Mouse (Mus musculus) spleen, postnatal 0 days (tissue): Measurements from ENCODE around the gene Tgfb1i1. TPM values are rescaled to one million over a fixed set of nuclear protein-coding genes. Genes with fewer than 3 reads are reported as not detected.

Experiments used
- polyA plus RNA-seq: library from polyadenylated mRNA; unstranded; fragments of >200 nt; fragmentation: Nextera tagmentation; extraction: Ambion mirVana; gene quantifications from 2 replicates; pipeline ENCODE4 v1.2.1, GENCODE M21; 2015

Tgfb1i1 gene
- 32.3 and 33.7 TPM in 2 replicates for polyA plus RNA-seq

GRCm38 (mm10) chr7:128246496-128247391, at the start of gene Tgfb1i1:
Gene Tgfb1i1, plus strand, starts transcription at chr7:128246812.

GRCm38 (mm10) chr7:128206152-128206551, 40.5 kb upstream of the Tgfb1i1 start, which contains the start of gene Cox6a2:
Gene Cox6a2, minus strand, starts transcription at chr7:128206387.

GRCm38 (mm10) chr7:128236856-128237592, 9.6 kb upstream of the Tgfb1i1 start, which contains the start of gene Armc5:
Gene Armc5, plus strand, starts transcription at chr7:128237342.

GRCm38 (mm10) chr7:128237927-128238778, 8.5 kb upstream of the Tgfb1i1 start, which contains the start of gene 9130023H24Rik:
Gene 9130023H24Rik, minus strand, starts transcription at chr7:128238031.

DNA sequence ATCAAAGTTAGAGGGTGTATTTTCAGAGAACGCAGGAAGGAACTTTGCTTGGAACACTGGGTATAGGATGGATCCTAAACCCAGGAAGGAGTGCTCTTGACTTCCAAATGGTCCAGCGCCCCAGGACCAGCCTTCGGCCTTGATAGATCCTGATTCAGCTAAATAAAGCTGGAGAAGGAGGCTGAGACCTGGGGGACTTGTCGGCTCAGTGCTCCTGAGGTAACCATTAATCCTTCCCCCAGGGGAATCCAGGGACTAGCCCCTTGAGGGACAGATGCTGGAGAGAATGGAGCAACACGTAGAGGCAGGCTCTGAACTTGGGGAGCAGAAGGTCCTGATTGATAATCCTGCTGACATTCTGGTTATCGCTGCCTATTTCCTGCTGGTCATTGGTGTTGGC, 18.8 kb downstream of the Tgfb1i1 start, which contains the start of gene Slc5a2:
Gene Slc5a2, plus strand, starts transcription at position 247 of the 400 bp plus-strand sequence.

DNA sequence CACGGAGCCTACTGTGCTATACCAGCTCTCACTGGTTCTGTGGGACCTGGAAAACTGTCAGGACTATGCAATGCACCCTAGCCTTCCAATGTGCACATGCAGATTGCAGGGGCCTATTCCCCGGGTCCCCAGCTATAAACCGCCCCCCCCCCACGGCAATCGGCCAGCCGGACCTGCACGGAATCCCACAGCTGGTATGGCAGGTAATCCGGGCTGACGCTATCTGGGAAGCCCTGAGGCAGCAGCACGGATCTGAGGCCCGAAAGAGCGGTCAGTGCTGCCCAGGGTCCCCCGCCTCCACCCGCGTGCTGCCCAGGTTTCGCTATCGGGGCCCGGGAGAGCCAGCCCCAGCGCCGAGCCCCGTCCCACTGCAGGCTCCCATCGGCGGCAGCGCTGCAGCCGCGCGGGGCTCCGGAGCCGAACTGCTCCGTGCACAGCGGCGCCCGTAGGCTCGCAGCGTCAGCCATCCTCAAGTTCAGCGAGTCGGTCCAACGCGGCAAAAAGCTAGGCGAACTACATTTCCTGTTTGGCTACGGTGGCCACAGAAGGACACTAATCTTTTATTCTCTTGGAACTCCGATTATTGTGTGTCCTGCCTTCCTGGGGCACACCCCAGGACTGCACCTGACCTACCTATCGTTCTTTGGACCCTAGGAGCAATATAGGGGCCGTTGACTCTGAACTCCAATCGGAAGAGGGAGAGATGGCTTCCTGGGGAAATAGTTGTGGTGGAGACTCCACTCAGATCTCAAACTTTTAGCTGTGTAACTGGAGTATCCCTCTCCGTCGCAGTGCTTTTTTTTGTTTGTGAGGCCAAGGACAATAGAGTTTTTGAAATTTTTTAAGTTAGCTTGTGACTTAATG, 51.2 kb downstream of the Tgfb1i1 start, which contains the start of gene BC017158:
Gene BC017158, minus strand, starts transcription at position 554 of the 864 bp plus-strand sequence.

Other genes with a start within 250 kb of the Tgfb1i1 start
- gene Trim72, start 242.9 kb upstream of the Tgfb1i1 start, polyA plus RNA-seq, result not detected in 2 replicates
- 18.0 and 24.5 TPM in 2 replicates for gene Itgam, start 184.2 kb upstream of the Tgfb1i1 start, polyA plus RNA-seq
- gene Gm49368, start 184.1 kb upstream of the Tgfb1i1 start, polyA plus RNA-seq, result 0.92 and 0.96 TPM in 2 replicates
- gene Itgax, start 117.3 kb upstream of the Tgfb1i1 start, polyA plus RNA-seq, result 1.8 and 2.1 TPM in 2 replicates
- gene Itgad, start 92.4 kb upstream of the Tgfb1i1 start, polyA plus RNA-seq, result 3.9 and 5.6 TPM in 2 replicates
- 0.88 and 1.3 TPM in 2 replicates for gene Cox6a2, start 40.4 kb upstream of the Tgfb1i1 start, polyA plus RNA-seq
- 9.4 and 10.8 TPM in 2 replicates for gene Armc5, start 9.5 kb upstream of the Tgfb1i1 start, polyA plus RNA-seq
- 2.2 and 3.9 TPM in 2 replicates for gene 9130023H24Rik, start 8.8 kb upstream of the Tgfb1i1 start, polyA plus RNA-seq
- gene Slc5a2, start 18.8 kb downstream of the Tgfb1i1 start, polyA plus RNA-seq, result 3.0 and 3.6 TPM in 2 replicates
- gene BC017158, start 51.4 kb downstream of the Tgfb1i1 start, polyA plus RNA-seq, result 17.1 and 17.8 TPM in 2 replicates
- 68.5 and 68.8 TPM in 2 replicates for gene Rgs10, start 171.9 kb downstream of the Tgfb1i1 start, polyA plus RNA-seq
- gene Tial1, start 214.9 kb downstream of the Tgfb1i1 start, polyA plus RNA-seq, result 25.8 and 29.2 TPM in 2 replicates